Mouse (Mus musculus) limb, embryonic 11.5 days (tissue): ENCODE results near the gene Mpped1. TPM values are rescaled to one million over a fixed set of nuclear protein-coding genes. Genes with fewer than 3 reads are reported as not detected.
A peak's percentile ranks its signal among the peaks of the same experiment; 100 is the strongest.

Experiments used
- ATAC-seq: fragments of 200-750 bp; cut with Nextera tagmentation; 2 replicates; pipeline ENCODE4 v1.8.0; 2017; ENCODE audit warnings: low read depth; ENCODE audit not compliant: insufficient number of reproducible peaks, low FRiP score, low TSS enrichment
- DNase-seq: peaks from one replicate; pipeline ENCODE4 v3.0.0-alpha.2; 2015; ENCODE audit warnings: low spot score
- H3K27ac ChIP-seq: fragments of 300-500 bp; sonication (generic); replicated peaks from 2 replicates; pipeline ENCODE4 v1.5.1; 2014; ENCODE audit warnings: low read depth, mild to moderate bottlenecking, low read length
- H3K27me3 ChIP-seq: fragments of 300-500 bp; sonication (generic); 2 replicates; pipeline ENCODE4 v1.6.1; 2014; ENCODE audit warnings: mild to moderate bottlenecking, low read length, mixed read lengths; ENCODE audit not compliant: control insufficient read depth, insufficient read depth
- H3K36me3 ChIP-seq: fragments of 300-500 bp; sonication (generic); 2 replicates; pipeline ENCODE4 v1.6.1; 2014; ENCODE audit warnings: mild to moderate bottlenecking, low read length, moderate library complexity, mixed read lengths; ENCODE audit not compliant: control insufficient read depth, insufficient read depth
- H3K4me1 ChIP-seq: fragments of 300-500 bp; sonication (generic); 2 replicates; pipeline ENCODE4 v1.6.1; 2014; ENCODE audit warnings: low read length, mixed read lengths; ENCODE audit not compliant: control insufficient read depth, insufficient read depth
- H3K4me2 ChIP-seq: fragments of 300-500 bp; sonication (generic); 2 replicates; pipeline ENCODE4 v1.6.1; 2014; ENCODE audit warnings: low read depth, mild to moderate bottlenecking, moderate library complexity; ENCODE audit not compliant: severe bottlenecking
- H3K4me3 ChIP-seq: fragments of 300-500 bp; sonication (generic); 2 replicates; pipeline ENCODE4 v1.5.1; 2014; ENCODE audit warnings: low read depth, low read length
- H3K9ac ChIP-seq: fragments of 300-500 bp; sonication (generic); 2 replicates; pipeline ENCODE4 v1.6.1; 2014; ENCODE audit warnings: mild to moderate bottlenecking, low read length
- H3K9me3 ChIP-seq: fragments of 300-500 bp; sonication (generic); 2 replicates; pipeline ENCODE4 v1.6.1; 2016; ENCODE audit warnings: low read length; ENCODE audit not compliant: control insufficient read depth
- WGBS: fragments of 180-500 bp; shearing (Covaris S2); extraction: QIAGEN DNeasy Blood & Tissue Kit; methylation state at CpG from one replicate; pipeline ENCODE4 v1.1.7; 2014; 5-methylcytosine and 5-hydroxymethylcytosine counted together
- polyA plus RNA-seq: library from polyadenylated mRNA; unstranded; fragments of >200 nt; fragmentation: Nextera tagmentation; extraction: Ambion mirVana; gene quantifications from 2 replicates; pipeline ENCODE4 v1.2.1, GENCODE M21; 2014

Mpped1 gene
- 4.3 TPM in 2 replicates for polyA plus RNA-seq

GRCm38 (mm10) chr15:83779387-83779786 lies at the start of gene Mpped1:
TSS of gene Mpped1 (plus strand) at chr15:83779467.
- no peak for ATAC-seq
- Histone ChIP-seq H3K27me3 (peaks cover 38% of the 10 kb centered on the region), H3K4me3 (peak within 1 kb of the TSS; percentile 43), H3K9ac (peak within 1 kb of the TSS; percentile 56), H3K36me3 (no peaks in the 10 kb centered on the region), H3K9me3 (no peaks in the 10 kb centered on the region), H3K4me1 (no peaks in the 10 kb centered on the region; the same call in 1 of the 2 replicates), H3K27ac (no peak within 1 kb of the TSS), H3K4me2 (peak within 1 kb of the TSS; percentile 94)
- peak; percentile 41 for DNase-seq
- 4% methylated on average over 25 of the region's 37 CpGs for WGBS

DNA sequence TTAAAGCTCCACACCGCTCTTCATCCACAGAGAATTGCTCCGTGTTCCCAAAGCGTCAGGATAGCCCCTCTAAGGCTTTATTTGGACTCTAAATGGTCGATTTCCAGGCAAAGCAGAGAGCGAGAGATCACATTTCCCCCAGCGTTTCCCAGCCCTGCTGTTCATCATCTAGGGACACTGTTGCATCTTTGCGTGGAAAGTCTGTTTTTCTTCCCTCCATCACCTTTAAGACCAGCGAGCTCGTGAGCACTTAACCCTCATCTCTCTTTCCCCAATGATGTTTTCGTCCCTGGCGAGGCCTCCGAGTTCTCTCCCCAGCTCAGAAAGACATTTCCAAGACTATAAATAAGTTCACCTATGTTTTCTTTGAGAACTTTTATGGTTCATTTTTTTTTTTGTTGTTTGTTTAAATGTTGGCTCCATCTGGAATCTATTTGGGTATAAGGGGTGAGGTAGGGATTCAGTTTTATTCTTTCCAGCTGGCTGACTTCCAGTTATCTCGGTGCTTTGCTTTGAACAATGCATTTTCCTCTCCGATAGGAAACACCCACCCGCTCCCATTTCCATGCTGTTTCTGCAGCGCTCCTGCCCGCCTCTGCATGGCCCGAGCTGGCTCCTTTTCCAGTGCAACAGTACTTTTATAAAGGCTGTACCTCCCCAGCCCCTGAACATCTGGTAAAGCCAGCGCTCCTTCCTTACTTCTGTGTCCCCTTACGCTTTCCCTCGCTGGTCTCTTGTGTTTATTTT lies 38.4 kb upstream of the Mpped1 start:
- WGBS, result 10% methylated on average over 21 of the region's 21 CpGs
- ATAC-seq (peak; percentile 47; the same call in 1 of the 2 replicates), DNase-seq (peak; percentile 77)
- Histone ChIP-seq H3K36me3 (no peaks in the 10 kb centered on the region), H3K9ac (no peak overlapping the region), H3K27ac (peak overlapping the region; percentile 82), H3K4me3 (no peak overlapping the region), H3K4me1 (peaks cover 29% of the 10 kb centered on the region), H3K4me2 (no peak overlapping the region), H3K27me3 (no peaks in the 10 kb centered on the region), H3K9me3 (no peaks in the 10 kb centered on the region)

DNA sequence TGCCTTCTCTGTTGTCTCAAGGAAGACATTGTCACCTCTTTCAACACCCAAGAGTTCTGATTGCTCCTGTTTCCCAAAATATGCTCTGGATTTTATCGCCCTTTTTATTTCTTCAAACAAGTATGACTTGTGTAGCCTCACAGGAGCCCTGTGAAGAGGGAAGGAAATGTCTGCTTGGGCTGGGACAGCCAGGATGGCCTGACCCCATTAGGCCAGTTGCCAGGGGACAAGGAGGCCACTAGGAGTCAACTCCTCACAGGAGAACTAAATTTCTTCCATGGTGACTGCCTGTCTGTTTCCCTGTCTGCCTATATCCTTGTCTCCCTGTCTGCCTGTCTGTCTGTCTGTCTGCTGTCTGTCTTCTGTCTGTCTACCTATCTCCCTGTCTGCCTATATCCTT lies 37.2 kb upstream of the Mpped1 start:
- H3K4me1 ChIP-seq, result peaks cover 18% of the 10 kb centered on the region
- H3K9me3 ChIP-seq, result no peaks in the 10 kb centered on the region
- no peak overlapping the region; the same call in 1 of the 2 replicates for H3K9ac ChIP-seq
- ATAC-seq (no peak), DNase-seq (no peak)
- H3K36me3 ChIP-seq, result no peaks in the 10 kb centered on the region
- H3K27me3 ChIP-seq, result no peaks in the 10 kb centered on the region
- WGBS, result 82% methylated on average over 1 of the region's 1 CpGs
- peak overlapping the region; percentile 48 for H3K27ac ChIP-seq
- no peak overlapping the region for H3K4me2 ChIP-seq
- H3K4me3 ChIP-seq, result no peak overlapping the region

DNA sequence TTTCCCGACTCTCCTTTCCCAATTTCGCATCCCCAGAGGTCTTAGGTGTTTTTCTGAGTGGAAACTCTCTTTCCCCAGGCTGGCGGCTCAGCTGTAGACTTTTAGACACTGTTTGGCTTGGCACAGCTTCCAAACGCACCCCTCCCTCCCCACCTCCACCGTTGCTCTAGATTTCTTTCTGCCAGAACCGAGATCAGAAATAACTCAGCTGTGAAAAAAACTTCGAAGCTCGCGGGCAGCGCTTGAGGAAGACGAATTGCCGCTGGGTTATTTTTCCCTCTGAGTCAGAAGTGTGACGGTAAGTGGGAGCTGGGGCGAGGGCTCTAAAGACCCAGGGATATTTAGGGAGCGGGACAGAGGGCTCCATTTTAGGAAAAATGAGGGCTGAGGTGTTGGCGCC lies 33.0 kb upstream of the Mpped1 start:
- Histone ChIP-seq H3K27me3 (no peaks in the 10 kb centered on the region), H3K4me1 (peaks cover 13% of the 10 kb centered on the region), H3K9ac (no peak overlapping the region), H3K9me3 (no peaks in the 10 kb centered on the region), H3K36me3 (no peaks in the 10 kb centered on the region), H3K4me3 (no peak overlapping the region), H3K4me2 (no peak overlapping the region), H3K27ac (no peak overlapping the region)
- WGBS, result 73% methylated on average over 16 of the region's 16 CpGs
- ATAC-seq, result no peak
- no peak for DNase-seq

GRCm38 (mm10) chr15:83748986-83749385 lies 30.3 kb upstream of the Mpped1 start:
- no peak overlapping the region for H3K27ac ChIP-seq
- no peaks in the 10 kb centered on the region for H3K4me1 ChIP-seq
- WGBS, result 81% methylated on average over 6 of the region's 6 CpGs
- DNase-seq (no peak), ATAC-seq (no peak)
- no peaks in the 10 kb centered on the region for H3K9me3 ChIP-seq
- no peaks in the 10 kb centered on the region for H3K27me3 ChIP-seq
- H3K4me2 ChIP-seq, result no peak overlapping the region
- no peaks in the 10 kb centered on the region for H3K36me3 ChIP-seq
- H3K9ac ChIP-seq, result no peak overlapping the region
- H3K4me3 ChIP-seq, result no peak overlapping the region

DNA sequence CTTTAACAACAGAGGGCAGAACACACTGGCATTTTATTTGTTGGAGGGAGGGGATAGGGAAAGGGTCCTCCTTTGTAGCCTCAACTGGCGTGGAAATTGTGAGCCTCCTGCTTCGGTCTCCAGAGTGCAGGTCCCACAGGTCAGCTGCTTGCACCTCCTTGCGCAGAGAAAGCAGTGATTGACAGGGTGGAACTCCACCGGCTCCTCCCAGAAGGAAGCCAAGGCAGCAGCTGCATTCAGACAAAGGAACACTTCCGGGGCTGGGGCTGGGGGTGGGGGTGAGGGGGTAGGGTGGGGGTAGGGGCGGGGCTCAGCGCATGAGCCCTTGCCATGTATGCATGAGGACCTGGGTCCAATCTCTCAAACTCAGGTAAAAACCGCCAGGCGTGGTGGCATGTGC lies 29.8 kb upstream of the Mpped1 start:
- Histone ChIP-seq H3K4me1 (no peaks in the 10 kb centered on the region), H3K4me3 (no peak overlapping the region), H3K9ac (no peak overlapping the region), H3K9me3 (peaks cover 1% of the 10 kb centered on the region; the same call in 1 of the 2 replicates), H3K27me3 (no peaks in the 10 kb centered on the region), H3K36me3 (no peaks in the 10 kb centered on the region), H3K4me2 (no peak overlapping the region), H3K27ac (no peak overlapping the region)
- no peak for DNase-seq
- ATAC-seq, result no peak
- 74% methylated on average over 9 of the region's 9 CpGs for WGBS

- no peaks in the 10 kb centered on the region for H3K27me3 ChIP-seq
- no peak overlapping the region for H3K4me3 ChIP-seq
- H3K36me3 ChIP-seq, result no peaks in the 10 kb centered on the region
- H3K4me2 ChIP-seq, result no peak overlapping the region
- DNase-seq (peak; percentile 78), ATAC-seq (no peak)
- no peaks in the 10 kb centered on the region; the same call in 1 of the 2 replicates for H3K4me1 ChIP-seq
- peaks cover 2% of the 10 kb centered on the region; the same call in 1 of the 2 replicates for H3K9me3 ChIP-seq
- H3K27ac ChIP-seq, result no peak overlapping the region
- WGBS, result 25% methylated on average over 9 of the region's 9 CpGs
- no peak overlapping the region for H3K9ac ChIP-seq
Observed at GRCm38 (mm10) chr15:83756742-83757141, 22.5 kb upstream of the Mpped1 start.

DNA sequence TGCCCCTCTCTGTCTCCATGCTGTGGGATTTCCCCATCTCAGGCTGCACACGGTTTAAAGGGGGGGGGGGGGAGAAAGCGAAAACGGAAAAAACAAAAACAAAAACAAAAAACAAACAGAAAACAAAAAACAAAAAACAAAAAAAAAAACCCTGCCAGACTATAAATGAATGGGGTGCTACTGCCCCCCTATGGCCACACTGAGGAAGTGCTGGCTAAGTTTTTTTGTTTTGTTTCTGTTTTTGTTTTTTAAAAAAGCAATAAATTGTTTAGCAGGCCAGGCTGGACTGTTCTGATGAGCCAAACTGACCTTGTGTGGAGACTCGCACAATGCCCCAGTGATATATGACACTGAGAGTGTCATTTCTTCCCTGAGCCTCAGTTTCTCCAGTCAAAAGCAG lies 20.3 kb upstream of the Mpped1 start:
- no peaks in the 10 kb centered on the region for H3K36me3 ChIP-seq

More for the DNA sequence above, 20.3 kb upstream of the Mpped1 start:
- Histone ChIP-seq H3K4me3 (no peak overlapping the region), H3K4me2 (no peak overlapping the region), H3K4me1 (no peaks in the 10 kb centered on the region; the same call in 1 of the 2 replicates), H3K9ac (no peak overlapping the region), H3K9me3 (peaks cover 2% of the 10 kb centered on the region; the same call in 1 of the 2 replicates), H3K27ac (no peak overlapping the region), H3K27me3 (no peaks in the 10 kb centered on the region)
- DNase-seq (no peak), ATAC-seq (no peak)
- 15% methylated on average over 4 of the region's 4 CpGs for WGBS
